Mouse (Mus musculus) midbrain, embryonic 10.5 days (tissue): ENCODE data around the gene Socs3. TPM values are rescaled to one million over a fixed set of nuclear protein-coding genes. Genes with fewer than 3 reads are reported as not detected.

ENCODE experiments used
- DNase-seq: peaks from one replicate; pipeline ENCODE4 v3.0.0-alpha.2; 2017; ENCODE audit warnings: low spot score
- H3K27ac ChIP-seq: fragments of 300-500 bp; sonication (generic); replicated peaks from 2 replicates; pipeline ENCODE4 v1.5.1; 2016; ENCODE audit warnings: mild to moderate bottlenecking
- H3K27me3 ChIP-seq: fragments of 300-500 bp; sonication (generic); 2 replicates; pipeline ENCODE4 v1.6.1; 2016; ENCODE audit warnings: low read depth, mild to moderate bottlenecking; ENCODE audit not compliant: poor library complexity, severe bottlenecking
- H3K36me3 ChIP-seq: fragments of 300-500 bp; sonication (generic); 2 replicates; pipeline ENCODE4 v1.6.1; 2016; ENCODE audit warnings: mild to moderate bottlenecking, moderate library complexity
- H3K4me1 ChIP-seq: fragments of 300-500 bp; sonication (generic); 2 replicates; pipeline ENCODE4 v1.6.1; 2016
- H3K4me3 ChIP-seq: fragments of 300-500 bp; sonication (generic); 2 replicates; pipeline ENCODE4 v1.5.1; 2016; ENCODE audit warnings: mild to moderate bottlenecking, moderate library complexity
- H3K9me3 ChIP-seq: fragments of 300-500 bp; sonication (generic); replicated peaks from 2 replicates; pipeline ENCODE4 v1.6.1; 2016; ENCODE audit warnings: mild to moderate bottlenecking
- WGBS: fragments of 180-500 bp; shearing (Covaris S2); methylation state at CpG from one replicate; pipeline ENCODE4 v1.1.7; 2016; 5-methylcytosine and 5-hydroxymethylcytosine counted together
- polyA plus RNA-seq: library from polyadenylated mRNA; unstranded; fragments of >200 nt; fragmentation: Nextera tagmentation; extraction: Ambion mirVana; gene quantifications from 2 replicates; pipeline ENCODE4 v1.2.1, GENCODE M21; 2016

Socs3 gene
- polyA plus RNA-seq, 1 experiment from 2014 or later, result 14.1 TPM

DNA sequence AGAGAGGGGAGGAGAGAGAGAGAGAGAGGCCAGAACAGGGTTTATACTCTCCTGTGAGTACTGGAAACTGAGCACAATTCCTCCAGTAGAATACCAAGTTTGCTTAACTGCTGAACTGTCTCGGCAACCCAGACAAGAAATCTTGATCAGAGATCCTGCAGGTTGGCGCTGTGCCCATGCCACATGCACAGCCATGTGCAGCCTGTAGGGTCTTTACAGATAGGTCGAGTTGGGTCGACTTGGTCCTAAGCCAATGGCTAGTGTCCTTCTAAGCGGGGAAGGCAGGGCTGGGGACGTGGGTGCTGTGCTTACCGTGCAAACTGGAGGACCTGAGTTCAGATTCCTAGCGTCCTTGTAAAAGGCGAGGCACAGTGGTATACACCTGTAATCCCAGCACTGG, 15.0 kb downstream of the Socs3 start:
- Histone ChIP-seq H3K27ac (peak overlapping the region; percentile 23; the same call in 1 of the 2 replicates), H3K9me3 (no peaks in the 10 kb centered on the region), H3K4me3 (no peak overlapping the region), H3K4me1 (peaks cover 64% of the 10 kb centered on the region), H3K36me3 (no peaks in the 10 kb centered on the region), H3K27me3 (peaks cover 54% of the 10 kb centered on the region)
- 87% methylated on average over 9 of the region's 9 CpGs for WGBS
- no peak for DNase-seq

DNA sequence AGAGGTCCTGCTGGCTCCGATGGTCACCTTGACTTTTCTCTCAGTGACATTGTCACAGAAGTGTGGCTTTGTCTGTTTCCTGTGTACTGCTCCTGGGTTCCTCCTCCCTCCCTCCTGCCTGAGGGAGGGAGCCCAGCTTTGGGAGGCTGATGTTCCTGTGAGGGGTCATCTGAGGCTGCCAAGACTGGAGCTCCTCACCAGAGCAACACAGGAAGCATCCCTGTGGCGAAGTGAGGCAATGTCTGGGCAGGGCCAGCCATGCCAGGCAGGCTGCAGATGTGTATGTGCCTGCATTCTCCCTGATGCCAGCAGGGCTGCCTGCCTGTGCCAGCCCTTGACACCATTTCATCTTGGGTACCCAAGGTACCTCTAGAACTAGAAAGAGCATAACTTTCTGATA, 15.8 kb downstream of the Socs3 start:
- Histone ChIP-seq H3K9me3 (no peaks in the 10 kb centered on the region), H3K27me3 (peaks cover 56% of the 10 kb centered on the region), H3K27ac (0 out of 2 replicates have a peak overlapping the region, but pooled peaks have one; percentile 53), H3K36me3 (no peaks in the 10 kb centered on the region), H3K4me1 (peaks cover 67% of the 10 kb centered on the region), H3K4me3 (no peak overlapping the region)
- no peak for DNase-seq
- 71% methylated on average over 2 of the region's 2 CpGs for WGBS

DNA sequence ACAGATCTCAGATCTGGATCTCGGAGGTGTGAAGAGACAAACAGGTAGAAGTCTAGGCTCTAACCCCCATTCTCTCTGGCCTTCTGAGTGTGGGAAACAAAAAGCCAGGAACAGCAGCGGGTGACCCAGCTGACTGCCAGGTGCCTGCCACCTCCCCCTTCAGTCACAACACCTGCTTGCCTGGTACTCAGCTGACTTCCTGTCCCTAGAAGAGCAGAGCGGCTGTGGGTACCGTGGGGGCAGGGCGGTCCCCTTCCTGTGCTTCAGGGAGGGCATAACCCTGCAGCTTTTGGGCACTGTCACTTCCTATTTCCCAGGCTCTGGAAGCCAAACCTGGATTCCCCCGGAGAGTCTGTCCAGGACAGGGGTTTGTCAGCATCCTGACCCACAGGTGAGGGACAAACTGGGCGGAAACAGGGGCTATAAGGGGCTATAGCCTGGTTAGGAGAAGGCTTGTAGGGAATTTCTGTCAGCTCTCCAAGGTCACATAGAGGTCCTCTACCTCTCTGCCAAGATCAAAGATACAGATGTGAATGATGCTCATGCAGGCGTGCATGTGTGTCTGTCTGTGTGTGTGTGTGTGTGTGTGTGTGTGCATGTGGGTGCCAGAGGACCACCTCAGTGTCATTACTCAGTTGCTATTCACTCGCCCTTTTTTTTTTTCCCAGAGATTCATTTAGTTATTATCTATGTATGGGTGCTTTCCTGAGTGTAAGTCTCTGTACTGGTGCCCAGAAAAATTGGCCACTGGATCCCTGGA, 17.5 kb downstream of the Socs3 start:
- DNase-seq, result no peak
- Histone ChIP-seq H3K4me1 (peaks cover 58% of the 10 kb centered on the region), H3K36me3 (no peaks in the 10 kb centered on the region), H3K27me3 (peaks cover 60% of the 10 kb centered on the region), H3K4me3 (no peak overlapping the region), H3K27ac (peak overlapping the region; percentile 47; the same call in 1 of the 2 replicates), H3K9me3 (no peaks in the 10 kb centered on the region)
- WGBS, result 75% methylated on average over 9 of the region's 9 CpGs

DNA sequence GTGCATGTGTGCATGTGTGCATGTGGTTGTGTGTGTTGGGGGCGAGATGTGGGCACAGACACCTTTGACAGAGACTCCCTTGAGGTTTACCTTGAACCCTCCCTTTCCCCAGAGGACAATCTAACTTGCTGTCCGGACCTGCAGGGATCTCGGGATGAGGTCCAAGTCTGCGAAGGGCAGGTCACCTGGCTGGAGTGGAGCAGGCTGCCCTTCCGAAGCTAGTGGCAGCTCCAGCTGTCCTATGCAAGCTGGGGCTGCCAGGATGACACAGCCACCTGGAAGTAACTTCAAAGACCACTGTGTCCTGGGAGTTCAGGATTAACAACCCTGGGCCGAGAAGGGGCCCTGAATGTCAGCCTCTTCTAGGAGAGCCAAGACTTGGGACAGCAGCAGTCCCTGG, 18.5 kb downstream of the Socs3 start:
- no peak for DNase-seq
- WGBS, result 70% methylated on average over 6 of the region's 6 CpGs
- peak overlapping the region; percentile 47 for H3K27ac ChIP-seq
- peaks cover 68% of the 10 kb centered on the region for H3K27me3 ChIP-seq
- no peaks in the 10 kb centered on the region for H3K36me3 ChIP-seq
- peaks cover 58% of the 10 kb centered on the region for H3K4me1 ChIP-seq
- no peak overlapping the region for H3K4me3 ChIP-seq
- no peaks in the 10 kb centered on the region for H3K9me3 ChIP-seq

DNA sequence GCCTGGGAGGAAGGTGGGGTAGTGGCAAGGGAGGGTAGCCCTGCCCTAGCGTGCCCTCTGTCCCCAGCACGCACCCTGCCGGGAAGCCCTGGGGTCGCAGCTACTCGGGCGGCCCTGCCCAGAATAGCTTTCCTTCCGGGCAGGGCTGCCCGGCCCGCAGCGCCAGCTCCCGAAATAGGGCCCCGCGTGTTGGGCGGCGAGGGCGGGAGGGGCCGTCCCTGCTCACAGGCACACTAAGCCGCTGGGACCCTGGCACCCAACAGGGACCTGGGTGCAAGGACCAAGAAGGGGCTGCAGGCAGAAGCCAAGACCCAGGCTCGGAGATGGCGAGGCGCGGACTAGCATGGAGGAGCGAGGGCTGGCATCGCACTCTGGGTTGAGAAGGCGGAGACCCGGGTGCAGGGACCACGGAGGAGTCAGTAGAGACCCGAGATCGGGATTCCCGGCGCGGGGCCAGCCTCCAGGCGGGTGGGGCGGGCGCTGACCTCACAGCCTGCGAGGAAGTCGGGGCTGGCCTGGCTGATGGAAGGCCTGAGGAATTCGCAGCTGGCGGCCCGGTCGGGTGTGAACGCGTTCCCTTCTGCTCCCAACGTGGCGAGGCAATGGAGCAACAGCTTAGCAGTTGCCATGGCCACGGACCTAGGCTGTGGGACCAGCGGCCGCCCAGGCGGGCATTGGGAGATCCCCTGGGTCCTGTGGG, 20.3 kb downstream of the Socs3 start:
- Histone ChIP-seq H3K4me3 (peak overlapping the region; percentile 49), H3K27me3 (peaks cover 70% of the 10 kb centered on the region), H3K9me3 (no peaks in the 10 kb centered on the region), H3K27ac (peak overlapping the region; percentile 90), H3K36me3 (no peaks in the 10 kb centered on the region), H3K4me1 (peaks cover 50% of the 10 kb centered on the region)
- 3% methylated on average over 49 of the region's 49 CpGs for WGBS
- peak; percentile 91 for DNase-seq

DNA sequence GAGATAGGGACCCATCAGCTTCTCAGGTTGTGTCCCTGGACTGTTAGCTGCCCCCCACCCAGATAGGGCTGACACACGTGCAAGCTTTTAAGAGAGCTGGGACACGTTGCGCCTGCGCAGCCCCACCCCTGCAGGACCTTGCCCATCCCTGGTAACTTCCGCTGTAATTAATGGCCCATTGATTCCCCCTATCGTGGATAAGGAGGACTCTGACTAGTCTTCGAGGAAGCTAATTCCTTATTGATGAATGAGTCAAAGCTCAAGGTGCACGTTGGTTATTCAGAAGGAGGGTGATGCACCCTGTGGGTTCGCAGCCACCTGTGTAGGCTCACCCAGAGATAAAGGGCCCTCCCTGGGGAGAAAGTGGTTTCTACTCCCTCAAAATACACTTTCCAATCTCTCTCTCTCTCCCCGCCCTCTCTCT, 22.8 kb downstream of the Socs3 start:
- Histone ChIP-seq H3K27ac (no peak overlapping the region), H3K36me3 (no peaks in the 10 kb centered on the region), H3K27me3 (peaks cover 78% of the 10 kb centered on the region), H3K4me1 (peaks cover 44% of the 10 kb centered on the region), H3K9me3 (no peaks in the 10 kb centered on the region), H3K4me3 (no peak overlapping the region)
- DNase-seq, result no peak
- WGBS, result 79% methylated on average over 10 of the region's 10 CpGs

DNA sequence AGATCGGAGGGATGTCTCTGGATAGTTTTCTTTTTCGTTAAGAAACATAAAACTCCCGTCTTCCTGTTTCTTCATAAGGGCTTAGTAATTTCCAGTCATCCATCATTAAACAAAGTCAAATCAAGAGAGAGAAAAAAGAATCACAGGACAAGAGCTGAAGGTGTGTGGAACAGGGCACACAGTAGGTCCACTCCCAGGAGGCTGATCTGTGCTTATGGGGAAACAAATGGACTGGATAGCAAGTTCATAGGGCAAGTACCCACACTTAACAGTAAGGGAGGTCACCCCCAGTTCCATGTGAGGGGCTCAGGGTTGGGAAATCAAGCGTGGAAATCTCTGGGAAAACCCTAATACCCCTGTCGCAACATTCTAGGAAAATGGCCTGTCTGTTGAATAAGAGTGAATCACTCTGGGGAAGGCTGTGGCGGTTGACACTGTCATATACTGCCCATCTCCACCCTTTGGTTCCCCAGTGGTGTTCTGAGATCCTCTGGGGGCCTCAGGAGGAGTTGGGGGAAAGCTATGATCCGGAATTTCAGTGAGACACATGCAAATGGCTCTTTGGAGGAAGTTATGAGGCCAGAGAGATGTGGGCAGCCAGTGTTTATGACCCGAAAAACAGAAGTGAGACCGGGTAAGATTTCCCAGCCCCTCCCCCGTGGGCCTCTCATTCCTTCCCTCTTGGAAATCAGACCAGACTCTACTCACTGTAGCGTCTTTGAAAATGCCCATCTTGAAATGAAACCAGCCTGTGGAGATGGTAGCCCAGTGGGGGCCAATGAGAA, 23.5 kb downstream of the Socs3 start:
- no peak for DNase-seq
- Histone ChIP-seq H3K4me1 (peaks cover 44% of the 10 kb centered on the region), H3K9me3 (no peaks in the 10 kb centered on the region), H3K27ac (no peak overlapping the region), H3K4me3 (no peak overlapping the region), H3K36me3 (no peaks in the 10 kb centered on the region), H3K27me3 (peaks cover 77% of the 10 kb centered on the region)
- 89% methylated on average over 11 of the region's 11 CpGs for WGBS

DNA sequence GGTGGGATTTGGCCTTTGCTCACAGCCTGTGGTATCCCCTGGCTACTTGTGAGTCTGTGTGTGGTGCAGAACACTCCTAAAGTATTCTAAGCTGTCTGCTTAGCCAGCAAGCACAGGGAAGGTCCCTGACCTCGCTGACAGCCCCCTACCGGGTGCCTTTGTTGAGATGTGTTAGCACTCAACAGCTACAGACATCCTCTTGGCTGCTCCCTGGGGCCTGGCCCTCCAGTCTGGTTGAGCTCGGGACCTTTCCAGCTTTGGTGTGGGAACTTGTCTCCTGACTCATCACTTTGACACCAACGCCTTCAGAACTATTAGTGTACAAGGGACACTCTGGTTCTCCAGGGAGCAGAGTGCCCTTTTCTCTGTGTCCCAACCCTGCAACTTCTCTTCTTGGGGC, 28.0 kb downstream of the Socs3 start:
- Histone ChIP-seq H3K27me3 (peaks cover 61% of the 10 kb centered on the region), H3K4me3 (no peak overlapping the region), H3K27ac (peak overlapping the region; percentile 86), H3K9me3 (no peaks in the 10 kb centered on the region), H3K36me3 (no peaks in the 10 kb centered on the region), H3K4me1 (peaks cover 63% of the 10 kb centered on the region)
- 16% methylated on average over 4 of the region's 4 CpGs for WGBS
- DNase-seq, result peak; percentile 63

DNA sequence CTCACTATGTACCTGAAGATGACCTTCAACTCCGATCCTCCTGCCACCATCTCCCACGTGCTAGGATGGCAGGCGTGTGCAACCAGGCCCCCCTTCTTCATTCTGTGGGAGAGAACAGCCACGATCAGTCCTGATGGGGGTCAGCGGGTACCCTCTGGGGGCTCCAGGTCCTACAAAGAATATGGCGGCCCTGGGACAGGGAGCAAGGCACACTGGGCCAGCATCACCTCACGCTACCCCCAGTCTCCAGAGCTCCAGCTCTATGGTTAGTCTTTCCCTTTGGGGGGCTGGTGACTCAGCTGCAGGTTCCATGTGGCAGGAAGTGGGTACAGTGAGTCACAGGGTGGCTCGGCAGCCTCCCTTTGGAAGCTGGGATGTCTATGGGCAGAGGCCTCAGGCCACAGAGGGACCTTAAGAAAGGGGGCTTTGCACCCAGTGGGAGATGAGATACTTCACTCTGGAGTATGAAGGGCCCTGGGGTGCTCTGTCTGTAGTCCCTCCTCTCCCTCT, 28.5 kb downstream of the Socs3 start:
- DNase-seq, result no peak
- peaks cover 68% of the 10 kb centered on the region for H3K4me1 ChIP-seq
- H3K4me3 ChIP-seq, result no peak overlapping the region
- WGBS, result 86% methylated on average over 8 of the region's 8 CpGs
- H3K27ac ChIP-seq, result peak overlapping the region; percentile 86
- no peaks in the 10 kb centered on the region for H3K36me3 ChIP-seq
- peaks cover 61% of the 10 kb centered on the region for H3K27me3 ChIP-seq
- H3K9me3 ChIP-seq, result no peaks in the 10 kb centered on the region

DNA sequence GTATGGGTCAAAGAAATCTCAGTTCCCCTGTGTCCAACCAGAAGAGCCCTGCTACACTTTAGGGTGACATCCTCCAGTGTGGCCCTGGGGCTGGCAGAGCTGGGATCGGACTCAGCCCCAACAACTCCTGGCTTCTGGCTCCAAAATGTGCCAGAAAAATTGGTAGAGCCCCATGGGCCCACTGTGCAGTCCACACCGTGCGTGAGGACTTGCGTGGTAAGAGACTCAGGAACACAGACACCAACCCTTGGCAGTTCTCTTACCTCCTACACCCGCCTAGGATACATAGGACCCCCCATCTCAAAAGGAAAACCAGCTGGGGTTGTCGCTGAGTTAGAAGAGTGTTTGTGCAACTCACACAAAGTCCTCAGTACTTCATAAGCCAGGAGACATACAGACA, 29.0 kb downstream of the Socs3 start:
- DNase-seq, result no peak
- H3K4me1 ChIP-seq, result peaks cover 73% of the 10 kb centered on the region
- WGBS, result 91% methylated on average over 6 of the region's 6 CpGs

DNA sequence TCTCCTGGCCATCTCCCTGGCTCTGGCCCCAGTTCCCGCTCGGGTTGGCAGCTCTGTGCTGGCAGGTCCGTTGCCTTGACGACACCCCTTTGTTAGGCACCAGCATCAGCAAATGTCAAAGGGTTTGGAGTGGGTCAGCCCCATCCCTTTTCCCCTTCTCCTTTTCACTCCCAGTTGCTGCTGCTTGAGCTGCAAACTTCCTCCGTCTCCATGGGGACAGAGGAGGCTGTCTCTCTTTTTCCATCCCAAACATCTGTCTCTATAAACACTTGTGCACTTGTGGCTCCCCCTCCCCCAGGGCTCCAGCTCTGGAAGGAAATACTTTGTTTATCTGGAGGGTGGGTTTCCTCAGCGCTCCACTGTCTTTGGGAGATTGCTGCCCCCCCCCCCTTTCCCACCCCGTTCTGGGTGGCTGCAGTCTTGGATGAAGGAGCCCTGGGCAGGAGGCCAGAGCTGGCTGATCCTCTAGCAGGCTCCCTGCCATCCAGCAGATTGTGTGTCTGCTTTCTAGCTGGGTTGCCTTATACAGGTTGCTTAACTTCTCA, 30.0 kb downstream of the Socs3 start:
- peak; percentile 94 for DNase-seq
- no peaks in the 10 kb centered on the region for H3K36me3 ChIP-seq
- 0% methylated on average over 7 of the region's 7 CpGs for WGBS
- H3K4me1 ChIP-seq, result peaks cover 76% of the 10 kb centered on the region
- H3K27ac ChIP-seq, result peak overlapping the region; percentile 86
- H3K4me3 ChIP-seq, result peak overlapping the region; percentile 16
- no peaks in the 10 kb centered on the region for H3K9me3 ChIP-seq
- peaks cover 65% of the 10 kb centered on the region for H3K27me3 ChIP-seq

More for the DNA sequence above, 29.0 kb downstream of the Socs3 start:
- peak overlapping the region; percentile 86 for H3K27ac ChIP-seq
- peaks cover 61% of the 10 kb centered on the region for H3K27me3 ChIP-seq
- no peaks in the 10 kb centered on the region for H3K36me3 ChIP-seq
- H3K9me3 ChIP-seq, result no peaks in the 10 kb centered on the region
- H3K4me3 ChIP-seq, result 0 out of 2 replicates have a peak overlapping the region, but pooled peaks have one; percentile 16
